13 mouse cellular contexts compared by ENCODE assay signal in genomic region chr5:92282571-92282970, GRCm38 (mm10). TPM values are rescaled to one million over a fixed set of nuclear protein-coding genes. Genes with fewer than 3 reads are reported as not detected.
DNase-seq lines count a peak whose midpoint lies in the region; ATAC-seq lines count a peak whose summit lies in the region.
"Had no signal": no experiment of that assay in that cellular context is flagged by ENCODE, and none has a peak within 500 bp of the region (broad histone marks: within the 10 kb centered on the region; RNA-seq: fewer than 3 reads in every experiment).

No protein-coding gene starts in this region.

- peaks cover 22% of the 10 kb centered on the region for H3K4me1 ChIP-seq in heart, embryonic 15.5 days (replicated peaks)
- H3K4me1 ChIP-seq in heart, embryonic 12.5 days (replicated peaks) = peaks cover 20% of the 10 kb centered on the region; the same call in 1 of the 2 replicates
- peaks cover 18% of the 10 kb centered on the region for H3K4me1 ChIP-seq in intestine, embryonic 16.5 days (ENCODE audit: control insufficient read depth, insufficient read depth, low read length)
- peaks cover 11% of the 10 kb centered on the region for H3K4me1 ChIP-seq in midbrain, embryonic 13.5 days (replicated peaks)

- H3K4me3 ChIP-seq in heart, embryonic 15.5 days = no peak overlapping the region
- no peak overlapping the region for H3K4me3 ChIP-seq in heart, embryonic 12.5 days
- H3K4me3 ChIP-seq in intestine, embryonic 16.5 days (ENCODE audit: low read length) = no peak overlapping the region
- H3K4me3 ChIP-seq in midbrain, embryonic 13.5 days (replicated peaks) = no peak overlapping the region

- no peaks in the 10 kb centered on the region for H3K9me3 ChIP-seq in heart, embryonic 15.5 days (replicated peaks)
- no peaks in the 10 kb centered on the region for H3K9me3 ChIP-seq in heart, embryonic 12.5 days (replicated peaks)
- no peaks in the 10 kb centered on the region for H3K9me3 ChIP-seq in intestine, embryonic 16.5 days (ENCODE audit: control insufficient read depth, low read length)
- H3K9me3 ChIP-seq in midbrain, embryonic 13.5 days = no peaks in the 10 kb centered on the region

- H3K4me2 ChIP-seq in heart, embryonic 15.5 days = no peak overlapping the region
- H3K4me2 ChIP-seq in heart, embryonic 12.5 days = no peak overlapping the region
- H3K4me2 ChIP-seq in intestine, embryonic 16.5 days (ENCODE audit: low read depth, low read length) = no peak overlapping the region; the same call in 1 of the 2 replicates
- H3K4me2 ChIP-seq in midbrain, embryonic 13.5 days (replicated peaks) = no peak overlapping the region

- H3K36me3 ChIP-seq in heart, embryonic 15.5 days = peaks cover 24% of the 10 kb centered on the region; the same call in 1 of the 2 replicates
- H3K36me3 ChIP-seq in heart, embryonic 12.5 days = peaks cover 26% of the 10 kb centered on the region
- H3K36me3 ChIP-seq in intestine, embryonic 16.5 days (ENCODE audit: control insufficient read depth, insufficient read depth, low read length) = peaks cover 3% of the 10 kb centered on the region; the same call in 1 of the 2 replicates
- peaks cover 24% of the 10 kb centered on the region for H3K36me3 ChIP-seq in midbrain, embryonic 13.5 days

- DNase-seq in 3134 (ENCODE audit: extremely low read depth, insufficient read length, low spot score) = peak; percentile 62
- DNase-seq in adipocyte (ENCODE audit: low spot score) = peak; percentile 96
- no peak for DNase-seq in embryo, embryonic 11 days
- no peak for DNase-seq in retina, embryonic 14.5 days (ENCODE audit: low spot score)
- DNase-seq: cerebellum, adult 9-11 months; layer of hippocampus, adult 9-11 months; thymus, adult 18-20 months had no signal

- no peak for ATAC-seq in heart, embryonic 15.5 days (replicated peaks; ENCODE audit: insufficient number of reproducible peaks, insufficient read depth, low FRiP score, low read depth)
- no peak for ATAC-seq in heart, embryonic 12.5 days (ENCODE audit: insufficient number of reproducible peaks, low FRiP score)
- ATAC-seq in intestine, embryonic 16.5 days = no peak
- no peak for ATAC-seq in midbrain, embryonic 13.5 days
- ATAC-seq: midbrain, embryonic 16.5 days had no signal

- H3K9ac ChIP-seq in heart, embryonic 15.5 days = no peak overlapping the region
- H3K9ac ChIP-seq in heart, embryonic 12.5 days = no peak overlapping the region
- H3K9ac ChIP-seq in intestine, embryonic 16.5 days (ENCODE audit: low read depth, low read length) = no peak overlapping the region
- H3K9ac ChIP-seq in midbrain, embryonic 13.5 days (replicated peaks) = no peak overlapping the region

- peak overlapping the region; percentile 21; the same call in 1 of the 2 replicates for H3K27ac ChIP-seq in heart, embryonic 15.5 days
- no peak overlapping the region for H3K27ac ChIP-seq in heart, embryonic 12.5 days (ENCODE audit: poor library complexity, severe bottlenecking)
- H3K27ac ChIP-seq in intestine, embryonic 16.5 days (ENCODE audit: low read length) = peak overlapping the region; percentile 79
- no peak overlapping the region for H3K27ac ChIP-seq in midbrain, embryonic 13.5 days

- H3K27me3 ChIP-seq in heart, embryonic 15.5 days = no peaks in the 10 kb centered on the region
- H3K27me3 ChIP-seq in heart, embryonic 12.5 days (replicated peaks) = no peaks in the 10 kb centered on the region
- H3K27me3 ChIP-seq in intestine, embryonic 16.5 days (replicated peaks; ENCODE audit: control insufficient read depth, insufficient read depth, low read length) = no peaks in the 10 kb centered on the region
- H3K27me3 ChIP-seq in midbrain, embryonic 13.5 days = no peaks in the 10 kb centered on the region
- H3K27me3 ChIP-seq: CH12.LX had no signal

- 44% methylated on average over 4 of the region's 4 CpGs for WGBS in heart, embryonic 15.5 days
- WGBS in heart, embryonic 12.5 days = 72% methylated on average over 4 of the region's 4 CpGs
- 78% methylated on average over 4 of the region's 4 CpGs for WGBS in intestine, embryonic 16.5 days
- 85% methylated on average over 4 of the region's 4 CpGs for WGBS in midbrain, embryonic 13.5 days

RNA-seq across cellular contexts. Expression of gene Naaa, which starts 4.6 kb away (rescaled TPM):
- 8.1 and 8.3 TPM in 2 replicates for polyA plus RNA-seq in heart, embryonic 15.5 days (2015; fragmentation: Nextera tagmentation; extraction: Ambion mirVana)
- 4.8 and 6.6 TPM in 2 replicates for polyA plus RNA-seq in heart, embryonic 12.5 days (2016; fragmentation: Nextera tagmentation; extraction: Ambion mirVana)
- 30.8 and 32.2 TPM in 2 replicates for polyA plus RNA-seq in intestine, embryonic 16.5 days (2015; fragmentation: Nextera tagmentation; extraction: Ambion mirVana)
- 9.1 and 10.4 TPM in 2 replicates for polyA plus RNA-seq in midbrain, embryonic 13.5 days (2015; fragmentation: Nextera tagmentation; extraction: Ambion mirVana)

RNA-seq across cellular contexts. Expression of gene Ppef2, which starts 26.5 kb away (rescaled TPM):
- 0.18 TPM in 1 of 2 replicates, not detected in the other for polyA plus RNA-seq in heart, embryonic 15.5 days (2015; fragmentation: Nextera tagmentation; extraction: Ambion mirVana)
- not detected in 2 replicates for polyA plus RNA-seq in heart, embryonic 12.5 days (2016; fragmentation: Nextera tagmentation; extraction: Ambion mirVana)
- polyA plus RNA-seq in intestine, embryonic 16.5 days (2015; fragmentation: Nextera tagmentation; extraction: Ambion mirVana) = 0.57 and 0.88 TPM in 2 replicates
- 0.38 and 0.48 TPM in 2 replicates for polyA plus RNA-seq in midbrain, embryonic 13.5 days (2015; fragmentation: Nextera tagmentation; extraction: Ambion mirVana)

RNA-seq across cellular contexts. Expression of gene Sdad1, which starts 27.7 kb away (rescaled TPM):
- polyA plus RNA-seq in heart, embryonic 15.5 days (2015; fragmentation: Nextera tagmentation; extraction: Ambion mirVana) = 20.0 and 23.7 TPM in 2 replicates
- 28.5 and 29.0 TPM in 2 replicates for polyA plus RNA-seq in heart, embryonic 12.5 days (2016; fragmentation: Nextera tagmentation; extraction: Ambion mirVana)
- 32.8 and 35.8 TPM in 2 replicates for polyA plus RNA-seq in intestine, embryonic 16.5 days (2015; fragmentation: Nextera tagmentation; extraction: Ambion mirVana)
- polyA plus RNA-seq in midbrain, embryonic 13.5 days (2015; fragmentation: Nextera tagmentation; extraction: Ambion mirVana) = 32.6 and 34.2 TPM in 2 replicates

RNA-seq across cellular contexts. Expression of gene Cxcl9, which starts 45.3 kb away (rescaled TPM):
- polyA plus RNA-seq in heart, embryonic 15.5 days (2015; fragmentation: Nextera tagmentation; extraction: Ambion mirVana) = 0.49 TPM in 1 of 2 replicates, not detected in the other
- not detected in 2 replicates for polyA plus RNA-seq in heart, embryonic 12.5 days (2016; fragmentation: Nextera tagmentation; extraction: Ambion mirVana)
- polyA plus RNA-seq in intestine, embryonic 16.5 days (2015; fragmentation: Nextera tagmentation; extraction: Ambion mirVana) = 0.16 TPM in 1 of 2 replicates, not detected in the other
- not detected in 2 replicates for polyA plus RNA-seq in midbrain, embryonic 13.5 days (2015; fragmentation: Nextera tagmentation; extraction: Ambion mirVana)
- polyA plus RNA-seq: midbrain, embryonic 16.5 days had no signal

RNA-seq across cellular contexts. Expression of gene Art3, which starts 49.1 kb away (rescaled TPM):
- 49.4 and 65.5 TPM in 2 replicates for polyA plus RNA-seq in heart, embryonic 15.5 days (2015; fragmentation: Nextera tagmentation; extraction: Ambion mirVana)
- 37.5 and 41.5 TPM in 2 replicates for polyA plus RNA-seq in heart, embryonic 12.5 days (2016; fragmentation: Nextera tagmentation; extraction: Ambion mirVana)
- polyA plus RNA-seq in intestine, embryonic 16.5 days (2015; fragmentation: Nextera tagmentation; extraction: Ambion mirVana) = 4.4 and 5.6 TPM in 2 replicates
- polyA plus RNA-seq in midbrain, embryonic 13.5 days (2015; fragmentation: Nextera tagmentation; extraction: Ambion mirVana) = 2.9 and 5.6 TPM in 2 replicates

Comparison
In these comparisons a context has a peak if more than half of its experiments do, and no peak if none do; other contexts are left out.
1. H3K27ac ChIP-seq: peak in heart, embryonic 15.5 days (single experiment) and intestine, embryonic 16.5 days (single experiment); none in heart, embryonic 12.5 days (single experiment) and midbrain, embryonic 13.5 days (single experiment).
2. DNase-seq: peak in 3134 (single experiment) and adipocyte (single experiment); none in embryo, embryonic 11 days (single experiment) and retina, embryonic 14.5 days (single experiment).